Mouse (Mus musculus) kidney, postnatal 0 days (tissue): Measurements from ENCODE around the gene Ap5s1. TPM values are rescaled to one million over a fixed set of nuclear protein-coding genes. Genes with fewer than 3 reads are reported as not detected.

Experiments used
- ATAC-seq: fragments of 200-750 bp; cut with Nextera tagmentation; replicated peaks from 2 replicates; pipeline ENCODE4 v1.8.0; 2017; ENCODE audit warnings: low read depth, moderate number of reproducible peaks, moderate TSS enrichment, moderate library complexity; ENCODE audit not compliant: low FRiP score
- DNase-seq: peaks from one replicate; pipeline ENCODE4 v3.0.0-alpha.2; 2016; ENCODE audit warnings: low spot score
- H3K27ac ChIP-seq: fragments of 300-500 bp; sonication (generic); 2 replicates; pipeline ENCODE4 v1.5.1; 2014; ENCODE audit warnings: mild to moderate bottlenecking
- H3K27me3 ChIP-seq: fragments of 300-500 bp; sonication (generic); 2 replicates; pipeline ENCODE4 v1.6.1; 2014; ENCODE audit warnings: low read length, mixed read lengths; ENCODE audit not compliant: insufficient read depth
- H3K36me3 ChIP-seq: fragments of 300-500 bp; sonication (generic); 2 replicates; pipeline ENCODE4 v1.6.1; 2014; ENCODE audit warnings: low read length, mixed read lengths; ENCODE audit not compliant: insufficient read depth
- H3K4me1 ChIP-seq: fragments of 300-500 bp; sonication (generic); replicated peaks from 2 replicates; pipeline ENCODE4 v1.6.1; 2014; ENCODE audit warnings: antibody characterized with exemption, low read length, mixed read lengths; ENCODE audit not compliant: insufficient read depth
- H3K4me2 ChIP-seq: fragments of 300-500 bp; sonication (generic); 2 replicates; pipeline ENCODE4 v1.6.1; 2014; ENCODE audit warnings: mild to moderate bottlenecking, low read length, moderate library complexity, mixed read lengths
- H3K4me3 ChIP-seq: fragments of 300-500 bp; sonication (generic); replicated peaks from 2 replicates; pipeline ENCODE4 v1.5.1; 2014; ENCODE audit warnings: low read depth, low read length
- H3K9ac ChIP-seq: fragments of 300-500 bp; sonication (generic); 2 replicates; pipeline ENCODE4 v1.6.1; 2014; ENCODE audit warnings: low read depth, low read length
- H3K9me3 ChIP-seq: fragments of 300-500 bp; sonication (generic); replicated peaks from 2 replicates; pipeline ENCODE4 v1.6.1; 2016; ENCODE audit warnings: low read length, inconsistent platforms, mixed read lengths
- CTCF ChIP-seq: IDR thresholded peaks from 2 replicates; pipeline ENCODE4 v1.5.1; 2016; ENCODE audit warnings: antibody characterized with exemption, low read depth, mild to moderate bottlenecking, moderate library complexity
- WGBS: fragments of 180-500 bp; shearing (Covaris S2); extraction: QIAGEN DNeasy Blood & Tissue Kit; methylation state at CpG from one replicate; pipeline ENCODE4 v1.1.7; 2014; 5-methylcytosine and 5-hydroxymethylcytosine counted together
- polyA plus RNA-seq: library from polyadenylated mRNA; unstranded; fragments of >200 nt; fragmentation: Nextera tagmentation; extraction: Ambion mirVana; gene quantifications from 2 replicates; pipeline ENCODE4 v1.2.1, GENCODE M21; 2015

The Ap5s1 gene
- polyA plus RNA-seq, 1 experiment from 2014 or later = 29.9 TPM

DNA sequence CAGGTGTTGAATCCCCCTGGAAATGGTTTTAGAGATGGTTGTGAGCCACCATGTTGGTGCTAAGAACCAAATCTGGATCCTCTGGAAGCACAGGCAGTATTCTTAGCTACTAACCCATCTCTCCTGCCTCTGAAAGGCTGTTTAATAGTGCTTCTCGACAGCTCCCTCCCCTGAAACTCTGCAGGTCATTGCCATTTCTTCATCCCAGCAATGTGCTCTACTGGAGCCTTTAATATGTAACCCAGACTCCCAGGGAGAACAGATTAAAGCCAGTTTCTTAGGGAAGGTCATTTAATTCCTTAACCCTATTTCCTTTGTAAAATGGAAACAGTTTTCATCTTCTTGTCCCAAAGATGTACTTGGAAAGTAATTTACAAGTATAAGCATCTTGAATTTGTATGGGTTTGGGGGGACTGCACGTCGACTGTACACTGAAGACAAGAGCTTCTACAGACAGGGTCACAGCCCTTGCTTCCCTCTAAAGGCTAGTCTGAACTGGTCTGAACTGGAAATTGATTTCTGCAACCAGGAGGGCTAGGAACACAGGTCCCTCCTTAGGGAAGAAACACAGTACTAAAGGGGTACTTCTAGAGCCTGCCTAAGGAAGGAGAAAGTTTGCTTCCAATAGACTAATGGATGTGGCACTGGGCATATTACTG lies 31.5 kb upstream of the Ap5s1 start:
- DNase-seq (no peak), ATAC-seq (no peak)
- Histone ChIP-seq H3K27ac (peak overlapping the region; percentile 81), H3K27me3 (no peaks in the 10 kb centered on the region), H3K4me2 (peak overlapping the region; percentile 96; the same call in 1 of the 2 replicates), H3K4me1 (peaks cover 33% of the 10 kb centered on the region), H3K9ac (no peak overlapping the region), H3K36me3 (no peaks in the 10 kb centered on the region), H3K9me3 (no peaks in the 10 kb centered on the region), H3K4me3 (no peak overlapping the region)
- TF ChIP-seq CTCF = no peak
- 60% methylated on average over 3 of the region's 3 CpGs for WGBS

DNA sequence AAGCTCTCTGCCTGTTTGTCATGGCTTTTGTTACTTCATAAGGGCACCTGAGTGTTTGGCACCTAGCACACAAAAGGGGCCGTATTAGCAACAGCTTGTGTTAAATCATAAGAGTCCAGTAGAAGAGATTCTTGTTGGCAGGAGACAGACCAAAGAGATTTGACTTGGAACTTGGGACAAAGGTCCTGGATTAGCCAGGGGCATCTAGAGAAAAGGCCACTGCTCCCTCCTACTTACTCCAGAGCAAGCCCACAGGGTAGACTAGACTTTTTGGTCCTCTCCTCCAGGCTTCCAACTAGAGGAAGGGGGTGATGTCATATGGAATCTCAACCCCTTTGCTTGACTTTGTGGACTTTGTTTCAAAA lies 31.0 kb upstream of the Ap5s1 start:
- Histone ChIP-seq H3K4me2 (peak overlapping the region; percentile 96), H3K36me3 (no peaks in the 10 kb centered on the region), H3K27ac (peak overlapping the region; percentile 81), H3K4me1 (peaks cover 33% of the 10 kb centered on the region), H3K9ac (peak overlapping the region; percentile 9; the same call in 1 of the 2 replicates), H3K27me3 (no peaks in the 10 kb centered on the region), H3K9me3 (no peaks in the 10 kb centered on the region), H3K4me3 (no peak overlapping the region)
- TF ChIP-seq CTCF = no peak
- no peak for DNase-seq
- no peak for ATAC-seq
- 76% methylated on average over 1 of the region's 1 CpGs for WGBS

DNA sequence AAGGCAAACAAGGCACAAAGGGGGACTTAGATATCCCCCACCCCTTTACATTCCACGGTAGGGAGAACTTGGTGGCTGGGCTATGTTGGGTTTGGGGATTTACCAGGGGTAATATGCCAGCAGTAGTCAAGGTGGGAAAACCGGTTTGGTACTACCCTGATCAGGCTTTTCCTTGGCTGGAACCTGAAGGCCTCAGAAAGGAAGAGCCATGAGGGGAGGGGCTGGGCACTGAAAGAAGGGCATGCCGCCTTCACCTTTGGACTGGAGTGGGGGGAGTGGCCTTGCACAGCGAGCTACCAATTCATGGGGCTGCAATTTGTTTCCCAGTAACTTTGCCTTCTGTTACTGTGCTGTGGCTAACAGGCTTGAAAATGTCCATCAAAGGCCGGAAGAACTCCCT lies 30.4 kb upstream of the Ap5s1 start:
- DNase-seq = peak; percentile 50
- 46% methylated on average over 5 of the region's 5 CpGs for WGBS
- no peak overlapping the region for H3K4me3 ChIP-seq

DNA sequence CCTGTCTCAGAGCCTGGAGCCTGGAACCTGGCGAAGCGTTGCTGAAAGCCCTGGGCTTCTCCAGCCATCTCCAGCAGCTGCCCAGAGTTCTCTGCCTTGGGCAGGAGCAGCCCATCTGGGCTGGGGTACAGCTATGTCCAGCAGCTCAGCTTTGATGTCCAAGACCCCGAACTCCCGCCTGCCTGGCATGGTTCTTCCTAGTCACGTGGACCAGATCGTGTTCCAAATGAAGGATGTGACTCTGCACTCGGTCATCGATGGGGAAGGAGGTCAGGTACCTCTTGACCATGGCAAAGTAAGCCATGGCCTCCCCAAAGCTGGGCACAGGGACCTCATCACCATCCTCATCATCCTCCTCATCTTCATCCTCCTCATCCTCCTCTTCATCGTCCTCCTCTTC lies 28.9 kb upstream of the Ap5s1 start:
- WGBS = 61% methylated on average over 9 of the region's 9 CpGs
- peak overlapping the region; percentile 71; the same call in 1 of the 2 replicates for H3K27ac ChIP-seq
- peaks cover 33% of the 10 kb centered on the region for H3K4me1 ChIP-seq
- no peaks in the 10 kb centered on the region for H3K9me3 ChIP-seq
- peak overlapping the region; percentile 44; the same call in 1 of the 2 replicates for H3K9ac ChIP-seq
- TF ChIP-seq CTCF = no peak
- no peaks in the 10 kb centered on the region for H3K36me3 ChIP-seq
- ATAC-seq (no peak), DNase-seq (no peak)
- peak overlapping the region; percentile 96 for H3K4me2 ChIP-seq
- H3K27me3 ChIP-seq = no peaks in the 10 kb centered on the region
- H3K4me3 ChIP-seq = peak overlapping the region; percentile 69

More for the DNA sequence above, 30.4 kb upstream of the Ap5s1 start:
- no peak for TF ChIP-seq CTCF
- Histone ChIP-seq H3K27ac (peak overlapping the region; percentile 81), H3K27me3 (no peaks in the 10 kb centered on the region), H3K36me3 (no peaks in the 10 kb centered on the region), H3K9me3 (no peaks in the 10 kb centered on the region), H3K4me2 (peak overlapping the region; percentile 96), H3K4me1 (peaks cover 33% of the 10 kb centered on the region), H3K9ac (peak overlapping the region; percentile 9; the same call in 1 of the 2 replicates)
- ATAC-seq = peak; percentile 30; the same call in 1 of the 2 replicates

DNA sequence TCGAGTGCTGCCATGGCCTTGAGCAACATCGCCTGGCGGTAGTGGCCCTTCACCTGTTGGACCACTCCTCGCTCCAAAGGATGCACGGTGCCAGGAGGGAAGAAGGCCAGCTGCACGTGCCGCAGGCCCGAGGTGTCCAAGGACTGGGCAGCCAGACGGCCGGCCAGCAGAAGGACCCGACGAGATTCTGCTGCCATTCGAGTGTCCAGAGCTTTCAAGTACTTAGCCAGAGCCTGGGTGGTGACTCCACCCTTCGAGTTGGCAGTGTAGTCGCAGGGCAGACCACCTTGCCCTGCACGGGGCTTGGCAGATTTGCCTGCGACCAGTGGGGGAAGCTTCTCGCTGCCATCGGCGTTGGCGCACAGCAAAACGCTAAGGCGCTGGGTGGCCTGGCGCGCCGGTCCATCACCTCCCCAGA lies 28.0 kb upstream of the Ap5s1 start:
- Histone ChIP-seq H3K4me2 (peak overlapping the region; percentile 96), H3K27me3 (no peaks in the 10 kb centered on the region), H3K36me3 (no peaks in the 10 kb centered on the region), H3K9me3 (no peaks in the 10 kb centered on the region), H3K4me3 (peak overlapping the region; percentile 69), H3K9ac (peak overlapping the region; percentile 98), H3K27ac (peak overlapping the region; percentile 97; the same call in 1 of the 2 replicates), H3K4me1 (peaks cover 33% of the 10 kb centered on the region)
- ATAC-seq = no peak; the same call in 1 of the 2 replicates
- 22% methylated on average over 26 of the region's 26 CpGs for WGBS
- no peak for DNase-seq
- no peak for TF ChIP-seq CTCF

DNA sequence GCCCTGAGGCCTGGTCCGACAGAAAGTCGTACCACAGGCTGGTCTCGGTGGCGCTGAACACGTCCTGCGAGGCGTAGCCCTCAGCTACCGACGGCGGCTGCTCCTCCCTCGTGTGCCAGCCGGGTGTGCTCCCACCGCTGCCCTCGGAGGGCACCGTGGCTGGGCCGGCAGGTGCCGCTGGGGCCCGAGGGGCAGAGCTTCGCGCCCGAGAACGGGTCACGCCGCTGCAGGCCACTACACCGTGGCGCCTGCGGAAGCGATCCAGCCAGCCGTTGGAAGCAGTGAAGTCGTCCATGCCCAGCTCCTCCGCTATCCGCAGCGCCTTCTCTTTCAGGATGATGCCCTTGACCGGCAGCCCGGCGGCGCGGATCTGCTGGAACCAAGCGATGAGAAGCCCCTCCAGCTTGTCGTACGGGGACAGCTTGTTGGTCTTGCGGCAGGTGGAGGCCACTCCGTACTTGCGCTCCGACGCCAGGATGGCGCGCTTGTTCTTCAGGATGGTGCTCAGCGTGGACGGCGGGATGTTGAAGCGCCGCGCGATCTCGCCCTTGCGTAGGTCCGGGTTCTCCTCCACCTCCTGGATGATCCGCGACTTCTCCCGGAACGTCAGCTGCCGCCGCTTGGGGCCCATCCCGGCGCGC lies 27.5 kb upstream of the Ap5s1 start:
- Histone ChIP-seq H3K9me3 (no peaks in the 10 kb centered on the region), H3K27me3 (no peaks in the 10 kb centered on the region), H3K36me3 (no peaks in the 10 kb centered on the region), H3K9ac (peak overlapping the region; percentile 98), H3K4me2 (peak overlapping the region; percentile 96), H3K4me3 (peak overlapping the region; percentile 69), H3K27ac (peak overlapping the region; percentile 97), H3K4me1 (peaks cover 33% of the 10 kb centered on the region)
- 0 out of 2 replicates have a peak, but pooled peaks have one; percentile 5 for TF ChIP-seq CTCF
- DNase-seq (peak; percentile 82), ATAC-seq (peak; percentile 57)
- WGBS = under 1% methylated on average over 64 of the region's 67 CpGs
